Mouse (Mus musculus) kidney, adult 18-20 months (tissue): ENCODE data around the gene Tmco3.

Experiments
- DNase-seq: peaks from one replicate; pipeline ENCODE4 v3.0.0; 2021

Tmco3 gene

GRCm38 (mm10) chr8:13287692-13288623 is at the start of gene Tmco3, which contains the start of gene Dcun1d2:
Gene Tmco3, plus strand, starts transcription at chr8:13288190.
Gene Dcun1d2, minus strand, starts transcription at chr8:13288131.
- DNase-seq: peak; percentile 98

- DNase-seq: no peak
Measured at GRCm38 (mm10) chr8:13240055-13240454, 47.9 kb upstream of the Tmco3 start.

DNA sequence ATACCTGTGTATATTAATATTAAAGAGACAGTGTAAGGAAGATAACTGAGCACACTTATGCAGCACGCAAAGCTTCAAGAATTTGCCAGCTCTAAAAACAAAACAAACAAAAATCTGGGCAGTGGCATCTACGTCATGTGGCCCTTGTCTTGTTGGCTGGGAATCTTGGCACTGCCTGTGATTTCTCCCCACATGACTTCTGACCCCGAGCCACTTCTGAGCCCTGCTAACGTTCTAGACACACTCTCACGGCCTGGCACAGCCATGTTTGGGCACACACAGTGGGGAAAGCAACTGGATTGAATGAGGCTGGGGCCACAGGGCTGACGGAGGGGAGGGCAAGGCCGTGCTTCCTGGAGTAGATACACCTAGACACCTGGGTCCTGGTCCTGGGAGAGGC is 47.3 kb upstream of the Tmco3 start:
- peak; percentile 39 for DNase-seq

DNA sequence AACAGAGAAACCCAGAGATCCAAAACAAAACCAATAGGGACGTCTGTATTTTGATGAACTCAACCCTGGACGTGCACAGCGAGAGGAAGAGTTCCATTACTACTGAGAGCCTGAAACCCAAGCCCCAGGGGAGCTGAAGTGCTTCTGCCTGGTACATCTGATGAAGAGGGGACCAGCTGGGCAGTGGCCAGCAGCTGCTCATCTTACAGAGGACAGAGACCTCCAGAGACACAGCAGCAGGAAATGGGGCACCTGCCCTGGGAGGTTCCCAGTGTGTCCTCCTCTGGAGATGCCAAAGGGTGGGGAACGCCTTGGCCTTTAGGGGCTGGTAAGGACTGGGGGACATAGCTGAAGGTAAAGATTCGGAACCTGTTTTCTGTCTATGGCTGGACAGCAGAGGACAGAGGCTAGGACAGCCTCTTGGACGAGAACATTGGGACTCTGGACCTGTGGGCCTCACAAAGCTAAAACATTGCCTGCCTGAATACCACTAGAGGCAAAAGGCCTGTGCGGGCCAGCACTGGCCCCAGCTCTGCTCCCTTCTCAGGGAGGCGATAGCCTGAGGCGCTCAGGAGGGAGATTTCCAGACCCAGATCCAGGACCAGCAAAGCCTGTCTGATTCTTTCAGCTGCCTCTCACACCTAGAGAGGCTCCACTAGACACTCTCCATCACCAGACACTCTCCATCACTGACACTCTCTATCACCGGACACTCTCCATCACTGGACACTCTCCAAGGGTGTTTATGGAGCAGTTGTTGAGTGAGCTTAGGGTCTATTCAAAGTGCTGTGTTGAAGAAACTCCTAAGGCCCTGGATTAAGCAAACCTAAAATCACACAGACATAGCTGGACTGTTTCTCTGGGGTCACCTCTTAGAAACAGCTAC is 44.8 kb upstream of the Tmco3 start:
- DNase-seq: no peak

DNA sequence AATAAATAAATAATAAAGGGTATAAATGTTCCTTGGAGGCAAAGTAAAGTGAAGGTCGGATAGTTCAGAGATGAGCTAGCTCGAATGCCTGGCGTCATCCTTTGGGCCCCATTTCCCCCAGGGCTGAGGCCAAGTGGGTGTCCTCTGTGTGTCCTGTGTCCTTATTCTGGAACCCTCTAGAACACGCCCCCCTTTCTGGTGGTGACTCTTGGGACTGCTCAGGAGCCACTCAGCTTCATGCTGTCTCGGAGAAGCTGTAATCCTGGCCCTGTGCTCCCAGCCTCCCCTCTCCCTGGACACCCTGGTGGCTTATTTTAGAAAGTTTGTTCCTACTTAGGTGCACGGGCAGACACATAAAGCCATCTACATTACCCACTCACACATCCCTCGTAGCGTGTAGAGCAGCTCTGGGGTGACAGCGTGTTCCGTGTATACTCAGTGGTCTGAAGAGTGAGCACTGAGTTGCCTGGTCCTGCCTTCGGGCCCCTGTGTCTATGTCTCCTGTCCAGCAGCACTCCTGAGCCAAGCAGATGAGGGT is 43.6 kb upstream of the Tmco3 start:
- no peak for DNase-seq

DNA sequence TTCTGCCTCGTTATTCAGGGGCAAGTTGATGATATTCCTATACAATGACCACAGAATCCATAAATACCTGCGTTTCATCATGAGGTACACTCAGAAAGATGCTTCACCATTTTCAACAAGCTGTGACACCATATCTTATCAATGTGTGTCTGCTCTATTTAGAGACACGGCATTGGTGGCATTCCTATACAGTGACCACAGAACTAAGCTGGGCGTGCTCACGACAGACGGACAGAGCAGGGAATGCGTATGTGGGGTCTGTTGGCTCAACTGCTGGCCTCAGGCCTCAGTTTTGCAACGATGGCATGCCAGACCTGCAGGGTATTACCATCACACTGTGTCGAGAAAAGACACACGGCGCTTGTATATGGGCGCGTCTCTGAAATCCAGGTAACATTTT is 35.2 kb upstream of the Tmco3 start:
- no peak for DNase-seq

DNA sequence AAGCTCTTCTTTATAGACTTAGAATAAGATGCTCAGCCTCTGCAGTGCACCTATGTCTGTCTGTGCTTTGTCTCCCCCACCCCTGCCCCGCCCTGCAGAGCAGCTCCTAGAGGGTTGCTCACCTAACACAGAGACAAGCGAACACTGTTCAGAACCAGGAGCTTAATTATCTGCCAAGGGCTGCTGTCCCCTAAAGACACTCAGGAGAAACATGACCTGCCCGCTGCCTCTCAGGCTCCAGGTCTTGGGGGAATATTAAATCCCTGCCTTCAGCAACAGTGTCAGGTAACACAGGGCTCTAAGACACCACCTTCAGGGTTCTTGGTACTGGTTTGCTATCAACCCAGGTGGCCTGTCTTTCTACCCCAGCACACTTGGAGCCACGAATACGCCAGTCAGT is 34.6 kb upstream of the Tmco3 start:
- DNase-seq: no peak

DNA sequence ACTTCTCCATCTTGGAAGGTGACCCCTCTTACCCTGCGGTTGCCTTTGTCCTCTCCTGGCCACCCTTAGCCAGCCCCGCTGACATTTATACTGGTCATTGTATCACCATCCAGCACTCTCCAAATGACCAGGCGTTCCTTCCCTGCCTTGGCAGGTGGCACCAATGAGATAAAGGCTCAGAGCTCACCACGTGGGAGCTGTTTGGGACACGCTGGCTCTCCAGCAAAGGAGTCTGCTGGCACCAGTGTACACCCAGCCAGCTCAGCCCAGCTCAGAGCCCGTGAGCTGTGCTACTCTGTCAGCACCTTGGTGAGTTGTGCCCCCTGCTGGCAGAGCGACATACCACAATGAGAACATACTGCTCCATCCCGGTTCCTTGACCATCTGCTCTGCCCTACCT is 34.0 kb upstream of the Tmco3 start, which contains the start of gene Adprhl1:
Gene Adprhl1, minus strand, starts transcription at position 144 of the 400 bp plus-strand sequence.
- peak; percentile 69 for DNase-seq

- no peak for DNase-seq
Measured at GRCm38 (mm10) chr8:13263376-13263775, 24.6 kb upstream of the Tmco3 start.

GRCm38 (mm10) chr8:13267566-13267965 is 20.4 kb upstream of the Tmco3 start:
- no peak for DNase-seq

GRCm38 (mm10) chr8:13272834-13273233 is 15.2 kb upstream of the Tmco3 start:
- DNase-seq: no peak

- no peak for DNase-seq
Measured at GRCm38 (mm10) chr8:13276941-13277447, 11.0 kb upstream of the Tmco3 start.

DNA sequence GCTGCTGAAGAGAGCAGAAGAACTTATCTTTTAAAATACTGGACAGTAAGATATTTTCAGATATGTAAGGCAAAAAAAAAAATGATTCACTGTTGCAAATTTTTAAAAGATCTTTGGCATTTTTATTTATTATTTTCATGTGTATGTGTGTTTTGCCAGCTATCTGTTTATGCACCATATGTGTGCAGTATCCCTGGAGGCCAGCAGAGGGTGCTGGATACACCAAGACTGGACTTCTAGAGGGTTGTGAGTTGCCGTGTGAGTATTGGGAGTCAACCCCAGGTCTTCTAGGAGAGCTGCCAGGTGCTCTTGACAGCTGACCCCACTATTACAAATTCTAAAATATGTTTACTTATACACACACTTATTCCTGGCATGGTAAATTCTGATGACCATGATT is 4.8 kb upstream of the Tmco3 start:
- no peak for DNase-seq

- DNase-seq: peak; percentile 94
Measured at GRCm38 (mm10) chr8:13287304-13287691, 692 bp upstream of the Tmco3 start.

DNA sequence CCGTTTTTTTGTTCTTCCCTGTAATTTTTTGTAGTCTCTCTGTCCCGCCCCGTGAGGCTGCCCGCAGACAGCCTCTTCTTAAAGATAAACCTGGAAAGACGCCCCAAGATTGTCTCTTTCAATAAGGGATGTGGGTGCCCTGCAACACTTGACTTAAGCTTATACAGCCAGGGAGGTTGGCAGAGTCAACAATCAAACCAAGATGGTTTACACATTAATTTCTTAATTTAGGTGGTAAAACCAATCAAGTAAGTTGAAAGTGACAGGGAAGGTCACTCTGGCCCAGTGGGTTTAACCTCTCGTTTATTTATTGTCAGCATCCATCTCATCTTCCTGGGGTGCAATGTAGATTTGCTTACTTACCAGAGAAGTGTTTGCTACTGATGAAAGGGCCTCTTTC is 656 bp downstream of the Tmco3 start:
- DNase-seq: no peak

GRCm38 (mm10) chr8:13292364-13292763 is 4.4 kb downstream of the Tmco3 start:
- DNase-seq: peak; percentile 85

DNA sequence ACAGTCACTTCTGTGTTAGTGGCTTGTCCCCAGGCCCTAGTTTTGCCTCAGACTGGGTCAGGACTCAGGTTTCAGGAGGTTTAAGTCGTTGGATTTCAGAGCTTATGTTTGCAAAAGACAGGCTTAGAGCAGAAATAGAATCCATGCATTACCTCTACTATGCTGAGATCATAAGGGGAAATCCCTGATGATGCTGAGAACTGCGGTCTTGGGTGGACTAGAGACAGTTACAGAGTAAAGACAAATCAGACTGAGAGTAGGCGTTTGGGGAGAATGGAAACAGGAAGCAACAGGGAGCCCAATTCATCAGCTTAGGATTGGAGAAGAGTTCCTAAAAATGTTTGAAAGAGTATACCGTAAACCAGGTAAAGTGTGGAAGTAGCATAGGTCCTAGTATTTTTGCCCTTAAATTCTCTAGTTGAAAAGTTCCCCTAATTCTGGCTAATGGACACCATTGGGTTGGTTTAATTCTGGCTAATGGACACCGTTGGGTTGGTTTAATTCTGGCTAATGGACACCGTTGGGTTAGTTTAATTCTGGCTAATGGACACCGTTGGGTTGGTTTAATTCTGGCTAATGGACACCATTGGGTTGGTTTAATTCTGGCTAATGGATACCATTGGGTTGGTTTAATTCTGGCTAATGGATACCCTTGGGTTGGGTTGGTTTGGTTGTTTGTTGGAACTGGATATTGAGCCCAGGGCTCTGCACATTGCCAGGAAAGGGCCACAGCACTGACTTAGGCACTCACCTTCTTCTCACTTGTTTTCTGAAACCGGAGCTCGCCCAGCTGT is 5.9 kb downstream of the Tmco3 start:
- DNase-seq: no peak

DNA sequence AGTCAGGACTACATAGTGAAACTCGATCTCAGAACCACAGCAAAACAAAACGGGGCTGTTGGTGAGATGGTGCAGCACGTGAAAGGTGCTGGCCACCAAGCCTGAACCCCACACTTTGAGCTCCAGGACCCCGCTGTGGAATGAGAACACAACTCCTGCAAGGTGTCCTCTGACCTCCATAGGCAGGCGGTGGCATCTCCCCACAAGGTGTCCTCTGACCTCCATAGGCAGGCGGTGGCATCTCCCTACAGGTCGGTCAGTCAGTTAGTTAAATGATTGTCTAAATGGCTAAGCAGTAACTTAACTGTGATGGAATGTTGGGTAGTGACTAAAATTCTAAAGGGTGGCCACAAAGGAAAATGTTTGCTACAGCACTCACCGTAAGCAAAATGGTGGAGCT is 11.6 kb downstream of the Tmco3 start:
- peak; percentile 23 for DNase-seq

- no peak for DNase-seq
Measured at GRCm38 (mm10) chr8:13301036-13301435, 13.0 kb downstream of the Tmco3 start.

DNA sequence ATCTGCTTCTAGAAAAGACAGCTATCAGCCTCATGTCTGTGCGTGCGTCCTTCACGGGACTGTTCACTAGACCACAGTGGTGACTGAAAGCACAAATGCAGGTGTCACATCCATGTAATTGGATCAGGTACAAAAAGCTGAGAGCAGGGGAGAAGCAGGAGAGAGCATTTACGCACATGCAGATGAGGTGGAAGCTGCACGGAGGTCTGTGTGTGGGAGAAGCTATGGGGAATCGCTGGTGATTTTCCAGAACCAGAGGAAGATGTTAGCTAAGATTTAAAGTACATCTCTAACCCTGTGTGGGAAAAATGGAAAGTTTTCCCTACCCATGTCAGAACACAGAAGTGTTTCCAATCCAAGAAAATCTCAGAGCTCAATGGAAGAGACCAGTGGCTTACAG is 17.5 kb downstream of the Tmco3 start:
- DNase-seq: no peak

- DNase-seq: no peak
Measured at GRCm38 (mm10) chr8:13305884-13306283, 17.9 kb downstream of the Tmco3 start.

GRCm38 (mm10) chr8:13306309-13306909 is 18.4 kb downstream of the Tmco3 start:
- DNase-seq: no peak
